Mouse (Mus musculus) CH12F3 (cell line): Measurements from ENCODE around the gene Mark3.
"Not testable (repeated sequence)": the region's sequence is repeated elsewhere in the genome, so short reads cannot be mapped to it uniquely, and the experiment has no call there.

Experiments
- in situ Hi-C: fragments of 300-500 bp; cut with MboI; formaldehyde crosslinking; loops from 2 replicates; pipeline ENCODE4 v1.14.3; 2020; ENCODE audit warnings: low sequenced_read_pairs

Mark3 gene

DNA sequence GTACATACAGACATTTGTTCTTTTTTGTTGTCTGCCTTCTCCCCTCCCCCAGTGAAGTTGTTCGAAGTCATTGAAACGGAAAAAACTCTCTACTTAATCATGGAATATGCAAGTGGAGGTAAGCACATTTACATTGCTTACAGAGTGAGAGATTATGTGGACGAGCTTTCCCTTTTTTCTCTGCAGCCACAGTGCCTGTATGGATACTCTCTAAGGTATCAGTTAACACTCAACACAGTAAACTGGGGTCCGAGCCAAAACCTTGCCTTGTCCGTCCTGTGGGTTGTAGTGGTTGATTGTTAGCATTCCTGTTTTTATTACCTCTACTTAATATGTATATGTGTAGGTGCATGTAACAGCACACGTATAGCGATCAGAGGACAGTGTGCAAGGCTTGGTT lies 43.9 kb downstream of the Mark3 start:
- in situ Hi-C loops: no loop called here

DNA sequence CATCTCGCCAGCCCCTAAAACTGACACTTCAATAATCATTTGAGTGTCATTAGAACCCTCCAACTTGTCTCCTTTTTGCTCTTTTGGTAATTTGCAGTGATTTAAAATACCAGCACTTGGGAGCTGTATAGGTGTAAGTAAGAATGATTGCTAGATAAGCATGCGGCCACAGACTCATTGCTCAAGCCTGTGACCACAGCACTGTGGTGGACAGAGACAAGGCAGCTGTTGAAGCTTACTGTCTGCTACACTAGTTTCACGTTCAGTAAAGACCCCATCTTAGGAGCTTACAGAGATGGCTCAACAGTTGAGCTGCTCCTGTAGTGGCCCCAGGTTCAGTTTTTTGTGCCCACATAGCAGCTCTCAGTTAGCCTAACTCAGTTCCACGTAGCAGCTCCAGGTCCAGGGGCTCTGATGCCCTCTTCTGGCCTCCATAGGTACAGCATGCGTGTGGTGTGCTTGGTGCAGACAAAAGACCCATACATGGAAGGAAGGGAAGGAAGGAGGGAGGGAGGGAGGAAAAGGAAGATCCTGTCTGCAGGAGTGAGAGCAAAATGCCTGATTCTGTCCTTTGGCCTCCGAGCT lies 73.8 kb downstream of the Mark3 start:
- in situ Hi-C loops: no loop called here

DNA sequence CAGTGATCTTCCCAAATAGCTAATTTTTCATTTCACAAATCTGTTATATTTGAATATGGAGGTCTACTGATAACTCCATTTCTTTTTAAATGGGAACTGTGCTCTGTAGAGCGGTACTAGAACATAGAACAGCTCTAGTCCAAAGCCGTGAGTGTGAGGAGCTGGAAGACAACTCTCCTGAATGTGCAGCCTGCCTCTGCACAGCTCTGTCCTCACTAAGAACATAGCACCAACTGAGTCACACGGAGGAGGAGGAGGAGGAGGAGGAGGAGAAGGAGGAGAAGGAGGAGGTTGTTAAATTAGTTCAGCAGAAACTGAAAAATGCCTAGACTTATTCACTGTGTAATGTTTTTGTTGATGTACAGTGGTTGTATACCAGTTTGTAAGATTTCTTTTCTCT lies 78.6 kb downstream of the Mark3 start:
- in situ Hi-C loops: no loop called here

- in situ Hi-C loops: no loop called here
Observed at GRCm38 (mm10) chr12:111653434-111653833, 79.1 kb downstream of the Mark3 start.

DNA sequence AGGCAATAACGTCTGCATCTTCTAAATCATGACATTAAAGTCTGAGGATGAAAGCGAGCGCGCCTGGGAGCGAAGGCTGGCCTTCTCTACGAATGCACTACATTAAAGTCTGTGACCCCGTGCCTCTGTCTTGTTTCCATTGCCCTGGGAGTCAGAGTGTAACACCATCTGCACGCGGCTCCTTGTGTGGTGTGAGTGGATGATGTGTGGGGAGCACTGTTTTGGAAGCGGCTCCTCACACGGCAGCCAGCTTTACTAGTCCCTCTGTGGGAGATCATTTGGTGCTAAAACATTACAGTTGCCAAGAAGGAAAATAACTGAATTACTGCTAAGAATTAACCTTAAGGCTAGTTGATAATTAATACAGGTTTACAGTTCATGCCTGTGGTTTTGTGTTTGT lies 81.4 kb downstream of the Mark3 start:
- in situ Hi-C loops: no loop called here

DNA sequence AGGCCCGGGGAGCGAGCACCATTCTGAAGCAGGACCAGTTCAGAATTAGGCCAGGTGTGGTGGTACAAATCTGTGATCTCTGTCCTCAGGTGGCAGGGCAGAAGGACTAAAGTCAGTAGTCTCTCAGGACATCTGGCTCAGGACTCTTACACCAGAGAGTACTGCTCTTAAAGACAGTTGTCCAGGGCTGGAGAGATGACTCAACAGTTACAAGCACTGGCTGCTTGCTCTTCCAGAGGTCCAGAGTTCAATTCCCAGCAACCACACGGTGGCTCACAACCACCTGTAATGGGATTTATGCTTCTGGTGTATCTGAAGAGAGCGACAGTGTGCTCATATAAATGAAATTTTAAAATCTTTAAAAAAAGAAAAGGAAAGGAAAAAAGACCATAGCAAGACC lies 85.0 kb downstream of the Mark3 start:
- in situ Hi-C loops: no loop called here

DNA sequence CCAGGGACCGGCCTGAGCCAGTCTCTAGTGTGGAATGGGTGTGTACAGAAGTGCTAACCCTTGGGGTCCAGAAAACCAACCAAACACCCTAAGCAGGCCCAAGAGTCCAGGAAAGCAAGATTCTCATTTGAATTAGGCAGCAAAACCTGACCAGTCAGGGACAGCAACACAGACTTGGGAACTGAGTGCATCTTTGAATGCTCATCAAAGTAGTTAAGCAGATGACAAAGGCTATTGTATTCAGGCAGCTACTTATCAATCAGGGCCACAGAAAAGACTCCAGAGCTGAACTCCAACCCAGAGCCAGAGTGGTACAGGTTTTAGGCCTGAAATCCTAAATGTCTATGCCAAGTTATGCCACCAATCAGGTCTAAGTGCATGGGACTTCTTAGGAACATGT lies 86.3 kb downstream of the Mark3 start:
- in situ Hi-C loops: no loop called here

- in situ Hi-C loops: not testable (repeated sequence)
Observed at GRCm38 (mm10) chr12:111661554-111661953, 87.2 kb downstream of the Mark3 start.

- in situ Hi-C loops: no loop called here
Observed at GRCm38 (mm10) chr12:111663228-111664143, 89.2 kb downstream of the Mark3 start.

DNA sequence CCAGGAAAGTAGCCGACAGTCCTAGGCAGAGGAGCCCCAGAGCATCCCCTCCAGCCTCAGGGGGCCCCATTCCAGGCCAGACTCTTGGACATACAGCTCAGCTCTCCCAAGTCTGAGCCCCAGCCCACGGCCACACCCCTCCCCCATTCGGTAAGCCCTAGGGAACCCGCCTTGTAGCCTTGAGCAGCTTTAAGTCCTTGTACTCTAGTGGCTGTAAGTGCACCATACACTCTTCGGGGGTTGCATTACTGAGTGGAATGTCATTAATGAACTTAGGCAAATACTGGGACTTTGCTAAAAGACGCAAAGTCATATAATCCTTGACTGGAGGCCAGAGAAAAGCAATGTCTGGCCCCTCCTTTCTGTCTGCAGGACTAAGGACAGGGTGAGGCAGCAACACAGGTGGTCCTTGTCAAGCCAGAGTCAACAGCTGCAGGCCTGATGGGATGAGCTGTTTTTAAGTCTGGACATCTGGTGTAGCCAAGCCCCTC lies 89.9 kb downstream of the Mark3 start:
- in situ Hi-C loops: no loop called here

DNA sequence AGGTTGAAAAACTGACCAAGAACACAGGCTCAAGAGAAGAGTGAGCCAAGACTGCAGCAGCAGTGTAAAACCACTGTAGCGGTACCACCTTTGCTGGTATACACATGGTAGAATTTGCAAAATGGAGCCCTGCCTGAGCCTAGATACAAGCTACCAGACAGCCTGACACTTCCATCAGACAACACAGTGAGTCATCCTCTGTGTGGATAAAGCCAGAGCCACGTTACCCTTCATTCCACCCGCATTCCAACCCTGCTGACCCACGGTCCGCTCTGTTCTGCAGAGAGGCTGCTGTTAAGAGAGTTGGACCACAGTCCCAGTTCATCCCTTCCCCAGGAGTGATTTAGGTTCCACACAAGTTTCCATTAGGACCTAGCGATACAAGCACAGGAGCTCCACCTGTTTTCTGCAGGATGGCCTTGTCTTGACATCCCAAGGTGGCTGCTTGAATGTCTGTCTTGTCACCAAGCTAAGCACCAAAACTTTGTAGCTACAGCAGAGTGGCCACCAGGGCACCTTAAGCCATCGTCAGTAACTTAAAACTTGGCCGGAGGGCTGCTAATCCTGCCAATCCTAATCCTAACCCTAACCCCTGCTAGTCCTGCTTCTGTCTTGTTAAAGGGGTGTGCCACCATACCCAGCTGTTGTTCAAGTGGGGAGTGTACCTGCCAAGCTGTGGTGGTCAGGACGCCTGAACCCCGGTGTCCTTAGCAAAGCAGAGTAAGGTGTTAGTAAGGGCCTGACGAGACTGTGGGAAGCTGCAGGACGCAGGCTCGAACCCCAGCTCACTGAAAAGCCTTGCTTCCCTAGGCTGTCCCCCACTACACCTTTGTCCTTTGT lies 90.9 kb downstream of the Mark3 start:
- in situ Hi-C loops: no loop called here

DNA sequence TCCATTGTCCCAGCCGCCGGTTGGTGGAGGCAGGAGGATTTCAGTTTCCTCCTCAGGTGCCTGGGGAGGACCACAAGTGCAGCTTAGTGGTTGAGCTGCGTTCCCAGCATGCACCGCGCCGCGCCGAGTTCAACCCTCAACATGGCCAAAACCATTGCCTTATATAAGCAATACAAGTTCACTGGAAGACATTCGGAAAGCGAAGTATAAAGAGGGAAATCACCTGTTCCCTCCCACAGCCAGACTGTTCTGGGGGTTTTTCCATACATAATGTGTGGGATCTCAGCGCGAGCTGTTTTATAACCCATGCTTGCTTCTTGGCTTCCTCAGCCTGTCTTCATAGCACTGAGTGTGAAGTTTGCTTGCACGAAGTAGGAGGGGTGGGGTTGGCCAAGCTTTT lies 92.1 kb downstream of the Mark3 start:
- in situ Hi-C loops: no loop called here

DNA sequence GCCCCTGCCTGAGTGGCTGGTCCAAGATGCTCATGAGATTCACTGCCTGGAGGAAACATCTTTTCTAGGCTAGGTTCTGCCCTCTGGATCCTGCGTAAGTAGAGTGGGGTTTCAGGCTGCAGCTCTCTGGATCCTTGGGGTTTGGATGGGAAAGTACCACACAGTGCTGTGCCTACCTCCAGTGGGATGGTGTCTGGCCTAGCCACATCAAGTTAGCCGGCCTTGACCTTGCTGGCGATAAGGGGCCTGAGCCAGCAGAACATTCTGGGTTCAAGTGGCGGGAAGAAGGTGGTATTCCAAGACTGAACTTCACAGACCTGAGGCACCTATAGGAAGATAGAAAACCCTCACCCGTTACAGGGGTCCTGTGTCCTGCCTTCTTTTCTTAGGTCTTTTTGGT lies 93.1 kb downstream of the Mark3 start:
- in situ Hi-C loops: no loop called here

DNA sequence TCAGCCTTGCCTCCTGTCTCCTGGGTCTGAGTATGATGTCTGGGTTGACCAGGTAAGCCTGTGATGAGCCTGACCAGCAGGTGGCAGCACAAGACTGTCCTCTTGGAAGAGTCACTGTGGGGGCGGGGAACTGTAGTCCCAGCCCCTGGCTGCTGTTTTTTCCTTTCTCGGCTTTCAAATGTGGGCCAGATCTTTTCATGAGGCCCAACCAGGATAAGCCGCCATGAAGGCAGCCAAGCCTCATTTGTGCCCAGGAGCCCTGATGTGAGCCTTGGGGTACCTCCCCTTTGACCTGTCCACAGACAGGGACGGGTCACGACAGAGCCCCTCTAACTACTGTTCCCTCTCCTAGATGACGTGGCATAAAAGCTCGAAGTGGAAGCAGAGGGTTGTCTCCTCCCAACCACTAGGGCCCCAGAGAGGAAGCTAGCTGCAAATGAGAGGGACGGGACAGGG lies 94.2 kb downstream of the Mark3 start:
- in situ Hi-C loops: no loop called here

DNA sequence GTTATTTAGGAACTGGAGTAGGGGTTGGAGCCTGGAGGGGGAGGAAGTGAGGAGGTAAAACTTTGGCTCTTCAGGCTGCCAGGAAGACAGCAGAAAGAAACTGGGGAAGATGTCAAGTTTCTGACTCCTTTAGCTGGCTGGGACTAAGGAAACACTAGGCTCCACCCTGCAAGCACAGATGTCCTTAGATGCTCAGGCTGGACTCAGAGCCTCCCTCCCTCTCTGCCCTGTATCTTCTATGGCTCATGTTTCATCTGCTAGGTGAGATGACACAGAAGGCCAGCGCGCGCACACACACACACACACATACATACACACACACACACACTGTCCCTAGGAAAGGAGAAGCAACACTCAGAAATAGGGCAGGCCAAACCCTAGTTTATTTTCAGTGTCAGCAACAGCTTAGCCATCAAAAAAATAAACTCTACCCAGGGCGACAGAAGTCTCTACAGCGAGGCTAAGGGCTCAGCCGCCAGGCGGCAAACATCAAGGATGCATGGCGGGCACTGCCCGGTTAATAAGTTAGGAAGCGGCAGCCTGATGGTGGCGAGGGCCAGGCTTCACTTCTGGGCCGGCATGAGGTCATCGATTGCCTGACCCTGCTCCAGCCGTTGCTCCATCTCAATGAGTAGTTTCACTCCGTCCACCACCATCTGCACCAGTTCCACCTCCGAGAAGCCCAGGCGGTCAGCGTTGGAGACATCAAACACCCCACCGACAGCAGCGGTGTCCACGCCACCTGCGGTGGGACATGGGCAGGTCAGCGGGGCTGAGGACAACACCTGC lies 94.9 kb downstream of the Mark3 start:
- in situ Hi-C loops: no loop called here

DNA sequence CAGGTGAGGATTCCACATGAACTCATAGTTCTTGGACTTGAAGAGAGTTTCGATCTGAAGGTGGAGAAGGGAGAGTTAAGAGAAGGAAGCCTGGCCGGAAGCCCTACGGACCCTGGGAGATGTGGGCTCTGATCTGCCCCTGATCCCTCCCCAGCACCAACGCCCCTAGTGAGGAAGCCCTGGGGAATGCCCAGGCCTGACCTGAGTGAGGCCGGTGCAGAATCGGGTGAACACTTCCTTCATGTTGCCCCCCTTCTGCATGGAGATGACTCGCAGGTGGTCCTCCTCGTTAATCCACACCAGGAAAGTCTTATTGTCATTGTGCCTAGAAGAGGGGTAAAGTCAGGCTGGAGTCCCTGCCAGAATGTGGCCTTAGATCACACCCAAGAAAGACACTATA lies 95.6 kb downstream of the Mark3 start:
- in situ Hi-C loops: no loop called here

GRCm38 (mm10) chr12:111670371-111670971 lies 96.1 kb downstream of the Mark3 start:
- in situ Hi-C loops: no loop called here

DNA sequence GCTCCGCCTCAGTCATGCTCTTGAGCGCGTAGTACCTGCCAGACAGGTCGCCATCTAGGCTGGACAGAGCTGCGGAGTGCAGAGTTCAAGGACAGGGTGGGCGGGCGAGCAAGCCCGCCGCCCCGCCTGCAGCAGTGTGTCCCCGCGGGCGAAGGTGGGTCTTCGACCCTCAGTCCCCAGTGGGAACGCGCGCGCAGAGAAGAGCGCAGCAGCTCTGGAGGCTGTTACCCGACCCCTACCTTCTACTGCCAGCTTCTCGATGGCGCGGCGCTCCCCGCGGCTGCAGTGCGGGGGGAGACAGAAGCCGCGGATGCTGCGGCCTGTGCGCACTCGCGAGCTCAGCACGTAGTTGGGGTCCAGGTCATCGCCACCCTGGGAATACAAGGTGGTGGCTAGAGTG lies 96.7 kb downstream of the Mark3 start:
- in situ Hi-C loops: no loop called here

DNA sequence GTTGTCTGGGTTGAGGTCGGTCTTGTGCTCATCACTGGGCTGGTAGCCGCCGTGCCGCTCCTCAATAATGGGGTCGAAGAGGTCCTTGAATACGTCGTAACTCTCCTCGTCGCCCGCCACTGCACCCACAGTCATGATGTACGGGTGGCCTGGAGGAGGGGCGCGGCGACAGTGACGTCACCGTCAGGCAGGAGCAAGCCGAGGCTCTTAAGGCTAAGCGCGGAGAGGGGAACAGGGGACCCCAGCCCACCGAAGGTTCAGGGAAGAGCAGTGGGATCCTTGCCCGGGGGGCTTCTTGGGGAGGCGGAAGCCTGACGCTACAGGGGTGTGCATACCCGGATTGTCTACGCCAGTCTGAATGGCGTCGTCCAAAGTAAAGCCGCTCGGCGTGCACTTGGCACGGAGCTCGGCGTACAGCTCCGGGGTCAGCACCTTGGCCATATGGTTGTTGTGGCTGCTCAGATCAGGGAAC lies 97.1 kb downstream of the Mark3 start:
- in situ Hi-C loops: no loop called here

DNA sequence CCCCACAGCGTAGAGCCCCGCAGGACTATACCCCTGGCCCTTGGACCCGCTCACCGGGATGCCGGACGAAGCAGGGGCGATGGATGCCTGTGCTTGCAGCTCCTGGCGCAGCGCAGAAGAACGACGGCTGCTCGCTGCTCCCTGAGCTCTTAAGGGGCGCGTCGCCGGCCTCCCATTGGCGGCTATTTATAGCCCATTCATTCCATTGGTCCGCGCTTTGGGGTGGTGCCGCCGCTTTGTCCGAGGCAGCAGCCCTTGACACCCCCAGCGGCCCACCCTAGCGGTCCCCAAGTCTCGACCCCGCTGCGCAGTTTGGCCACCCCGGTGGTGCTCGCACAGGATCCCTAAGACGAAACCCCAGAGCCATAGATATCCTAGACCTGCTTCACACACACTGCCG lies 97.9 kb downstream of the Mark3 start, which contains the start of gene Ckb:
TSS of gene Ckb (minus strand) at position 163 of the 400 bp plus-strand sequence.
- in situ Hi-C loops: no loop called here
